Mouse (Mus musculus) B cell, adult 62 days (primary cell): ENCODE measurements around the gene Camsap1. TPM values are rescaled to one million over a fixed set of nuclear protein-coding genes. Genes with fewer than 3 reads are reported as not detected.

Source experiments
- total RNA-seq: library from RNA; stranded (reverse); gene quantifications from 4 replicates; pipeline ENCODE4 v1.2.4, GENCODE M21; 2023

Gene Camsap1
- 29.3 to 46.9 TPM (median 31.5 TPM) in 4 replicates for total RNA-seq

DNA sequence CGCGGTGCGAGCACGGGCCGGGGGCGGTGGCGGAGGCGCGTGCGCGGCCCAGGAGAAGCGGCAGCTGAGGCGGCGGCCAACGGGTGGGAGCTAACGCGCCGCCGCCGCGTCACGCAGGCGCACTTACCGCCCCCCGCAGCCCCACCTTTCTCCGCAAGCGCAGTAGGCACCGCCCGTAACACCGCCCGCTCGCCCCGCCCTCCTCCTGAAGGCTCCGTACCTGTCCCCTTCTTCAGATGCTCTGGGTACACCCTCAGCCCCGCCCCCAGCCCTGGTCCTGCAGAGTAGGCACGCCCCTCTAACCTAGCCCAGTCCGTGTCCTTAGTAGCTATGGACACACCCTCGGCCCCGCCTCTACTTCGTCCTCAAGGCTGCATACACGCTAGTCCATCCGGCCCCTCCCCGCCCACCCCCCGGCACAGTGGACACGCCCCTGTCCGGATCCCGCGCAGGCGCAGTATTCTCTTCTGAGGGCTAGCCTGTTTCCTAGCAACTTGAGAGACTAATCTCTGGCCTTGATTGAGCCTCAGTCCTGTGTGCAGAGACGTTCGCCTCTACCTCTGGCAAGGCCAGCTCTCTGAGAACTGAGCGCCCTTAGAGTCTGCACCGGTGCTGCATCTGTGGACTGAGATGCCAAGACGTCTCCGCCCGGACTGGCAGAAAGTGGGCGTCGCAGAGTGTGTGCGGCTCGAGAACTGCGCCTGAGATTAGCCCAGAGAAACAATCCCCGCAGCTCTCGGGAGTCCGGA lies at the start of gene Camsap1:
Gene Camsap1, minus strand, starts transcription at position 124 of the 749 bp plus-strand sequence.

DNA sequence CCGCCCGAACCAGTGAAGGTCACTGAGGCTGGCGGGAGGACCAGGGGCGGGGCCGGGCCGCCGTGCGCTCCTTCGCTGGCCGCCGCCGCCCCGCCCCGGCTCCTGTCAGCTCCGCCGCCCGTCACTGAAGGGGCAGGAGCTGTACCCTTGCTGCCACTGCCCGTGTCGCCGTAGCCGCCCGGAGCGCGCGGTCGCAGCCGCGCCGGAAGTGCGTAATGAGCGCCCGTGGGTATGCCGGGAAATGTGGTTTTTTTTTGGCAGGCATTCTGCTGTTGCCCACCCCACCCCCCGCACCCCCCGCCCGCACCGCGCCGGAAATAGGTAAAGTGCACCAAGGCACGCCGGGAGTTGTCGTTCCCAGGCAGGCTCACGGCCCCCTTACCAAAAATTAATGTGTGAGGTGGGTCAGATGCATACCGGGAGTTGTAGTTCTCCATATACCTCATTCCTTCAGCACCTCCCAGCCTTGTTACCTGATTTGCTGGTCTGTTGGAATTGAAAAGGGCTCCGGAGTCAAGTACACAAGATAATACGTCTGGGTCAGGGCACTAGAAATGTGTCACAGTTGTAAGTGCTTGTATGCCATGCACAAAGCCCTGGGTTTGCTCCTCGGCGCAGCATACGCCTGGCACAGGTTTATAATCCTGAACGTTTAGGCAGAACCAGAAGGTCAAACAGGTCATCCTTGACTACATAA lies 38.6 kb upstream of the Camsap1 start, which contains the start of gene Ubac1:
Gene Ubac1, minus strand, starts transcription at position 187 of the 697 bp plus-strand sequence.

Other genes starting within 250 kb of the Camsap1 start
- not detected in 4 replicates for gene Obp2b, start 246.3 kb downstream of the Camsap1 start, total RNA-seq
- gene Lcn3, start 217.7 kb downstream of the Camsap1 start, total RNA-seq = not detected in 4 replicates
- not detected in 4 replicates for gene Lcn11, start 206.3 kb downstream of the Camsap1 start, total RNA-seq
- not detected in 4 replicates for gene Gm13539, start 201.0 kb downstream of the Camsap1 start, total RNA-seq
- not detected in 4 replicates for gene Glt6d1, start 167.4 kb downstream of the Camsap1 start, total RNA-seq
- gene Lcn9, start 160.1 kb downstream of the Camsap1 start, total RNA-seq = not detected in 4 replicates
- 0.44 TPM in 1 of 4 replicates, not detected in the others for gene Sohlh1, start 136.0 kb downstream of the Camsap1 start, total RNA-seq
- gene Kcnt1, start 119.5 kb downstream of the Camsap1 start, total RNA-seq = not detected in 4 replicates
- gene Ubac1, start 38.5 kb upstream of the Camsap1 start, total RNA-seq = 25.9 to 39.4 TPM (median 34.5 TPM) in 4 replicates
- gene Nacc2, start 139.9 kb upstream of the Camsap1 start, total RNA-seq = 0.83 to 1.3 TPM (median 1.2 TPM) in 4 replicates
- gene Lhx3, start 225.0 kb upstream of the Camsap1 start, total RNA-seq = not detected in 4 replicates